Mouse (Mus musculus) G1E (cell line): ENCODE measurements around the gene Tgfb1.

Experiments used
- CTCF ChIP-seq: IDR thresholded peaks from 2 replicates; pipeline ENCODE4 v1.5.1; 2012; ENCODE audit warnings: low read depth, low read length, inconsistent platforms, mixed read lengths
- GATA1 ChIP-seq: IDR thresholded peaks from 2 replicates; pipeline ENCODE4 v1.6.1; 2012; ENCODE audit warnings: borderline replicate concordance, low read length, inconsistent platforms, mixed read lengths
- GATA2 ChIP-seq: IDR thresholded peaks from 2 replicates; pipeline ENCODE4 v1.6.1; 2012; ENCODE audit warnings: low read depth, low read length, inconsistent platforms, borderline replicate concordance
- POLR2AphosphoS5 ChIP-seq: IDR thresholded peaks from 2 replicates; pipeline ENCODE4 v1.6.1; 2012; ENCODE audit warnings: low read depth, low read length, inconsistent platforms; ENCODE audit not compliant: insufficient replicate concordance
- TAL1 ChIP-seq: conservative IDR thresholded peaks from 2 replicates; pipeline ENCODE4 v1.6.1; 2012; ENCODE audit warnings: low read depth, low read length, inconsistent platforms, mixed read lengths

DNA sequence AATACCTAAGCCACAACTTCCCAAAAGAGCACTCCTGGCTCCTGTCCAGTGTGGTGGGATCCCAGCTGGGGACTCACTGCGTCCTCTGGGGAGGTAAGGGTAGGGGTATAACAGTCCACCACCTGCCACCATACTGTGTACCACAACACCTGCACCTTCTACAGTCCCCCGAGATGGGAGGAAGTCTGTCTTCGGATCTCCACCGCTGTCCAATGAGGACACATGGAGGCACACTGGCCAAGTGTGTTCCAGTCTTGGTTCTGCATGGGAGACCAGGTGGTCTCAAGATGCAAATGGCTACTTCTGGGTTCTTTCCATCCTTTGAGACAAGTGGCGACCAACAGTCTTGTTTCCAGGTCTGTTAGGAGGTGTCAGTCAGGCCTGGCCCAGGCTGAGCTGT lies 24.4 kb downstream of the Tgfb1 start:
- TF ChIP-seq GATA2 (no peak), GATA1 (no peak), CTCF (no peak), POLR2AphosphoS5 (no peak), TAL1 (no peak)
